Comparison of ENCODE assay signal across 7 mouse cellular contexts in the genomic region with DNA sequence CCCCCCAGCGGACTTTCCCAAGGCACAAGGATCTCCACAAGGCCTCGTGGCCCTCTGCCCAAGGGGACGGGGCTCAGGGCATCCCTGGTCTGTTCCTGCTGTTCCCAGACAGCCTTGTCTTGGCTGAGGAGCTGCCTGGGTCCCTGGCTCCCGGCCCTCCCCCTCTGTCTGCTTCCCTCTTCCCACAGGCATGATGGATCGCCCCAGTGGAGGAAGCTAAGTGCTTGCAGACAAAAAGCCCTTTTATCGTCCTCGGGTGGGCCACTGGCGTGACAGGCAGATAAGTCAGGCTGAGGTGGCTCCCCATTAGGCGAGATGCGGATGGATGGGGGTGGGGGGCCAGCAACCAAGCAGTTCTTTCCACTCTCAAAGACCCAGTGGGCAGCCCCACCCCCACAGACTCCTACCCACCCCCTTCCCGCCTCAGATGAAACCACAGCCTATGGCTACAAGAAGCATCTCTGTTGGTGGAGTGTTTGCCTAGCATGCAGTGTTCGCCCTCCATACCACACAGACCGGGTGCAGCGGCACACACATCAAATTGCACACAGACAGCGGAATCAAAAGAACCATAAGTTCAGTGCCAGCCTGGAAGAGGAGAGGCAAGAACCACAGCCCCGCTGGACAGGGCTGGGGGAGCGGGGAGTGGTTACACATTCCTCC. TPM values are rescaled to one million over a fixed set of nuclear protein-coding genes. Genes with fewer than 3 reads are reported as not detected.
A peak's percentile ranks its signal among the peaks of the same experiment; 100 is the strongest.
DNase-seq lines count a peak whose midpoint lies in the region; ATAC-seq and TF ChIP-seq lines count a peak whose summit lies in the region.

No protein-coding gene starts in this region.

- 61% methylated on average over 17 of the region's 17 CpGs for WGBS in thymus, adult 2 months
- WGBS in embryonic facial prominence, embryonic 13.5 days: 12% methylated on average over 17 of the region's 17 CpGs
- WGBS in intestine, embryonic 16.5 days: 22% methylated on average over 17 of the region's 17 CpGs
- 33% methylated on average over 17 of the region's 17 CpGs for WGBS in midbrain, embryonic 10.5 days

- ATAC-seq in embryonic facial prominence, embryonic 13.5 days (ENCODE audit: insufficient number of reproducible peaks, insufficient read depth, low FRiP score, low TSS enrichment, low read depth): peak; percentile 30; the same call in 1 of the 2 replicates
- peak; percentile 51 for ATAC-seq in intestine, embryonic 16.5 days

- TF ChIP-seq POLR2A in thymus, adult 2 months (IDR thresholded peaks at IDR 0.05; ENCODE audit: control insufficient read depth, extremely low read depth, insufficient read depth, low read length, poor library complexity): no peak

- no peak overlapping the region for H3K27ac ChIP-seq in thymus, adult 2 months (ENCODE audit: control insufficient read depth, insufficient read depth, low read length)
- peak overlapping the region; percentile 92 for H3K27ac ChIP-seq in embryonic facial prominence, embryonic 13.5 days
- H3K27ac ChIP-seq in intestine, embryonic 16.5 days (ENCODE audit: low read length): peak overlapping the region; percentile 53
- H3K27ac ChIP-seq in midbrain, embryonic 10.5 days (replicated peaks): peak overlapping the region; percentile 85

- H3K4me1 ChIP-seq in thymus, adult 2 months (replicated peaks; ENCODE audit: control insufficient read depth, insufficient read depth, low read length): peaks cover 45% of the 10 kb centered on the region
- H3K4me1 ChIP-seq in embryonic facial prominence, embryonic 13.5 days: peaks cover 91% of the 10 kb centered on the region
- H3K4me1 ChIP-seq in intestine, embryonic 16.5 days (ENCODE audit: control insufficient read depth, insufficient read depth, low read length): peaks cover 72% of the 10 kb centered on the region
- H3K4me1 ChIP-seq in midbrain, embryonic 10.5 days: peaks cover 93% of the 10 kb centered on the region

- peak; percentile 42 for DNase-seq in thymus, postnatal 14 days
- DNase-seq in thymus, adult 2 months: no peak
- peak; percentile 48 for DNase-seq in midbrain, embryonic 10.5 days (ENCODE audit: low spot score)
- DNase-seq in frontal cortex, adult 2 months (ENCODE audit: extremely low spot score in 1 of 2, low spot score in 1 of 2): no peak
- DNase-seq in urinary bladder, adult 2 months (ENCODE audit: low spot score): no peak

- H3K4me3 ChIP-seq in thymus, adult 2 months (ENCODE audit: control insufficient read depth, insufficient read depth, low read length): no peak overlapping the region
- peak overlapping the region; percentile 4; the same call in 1 of the 2 replicates for H3K4me3 ChIP-seq in embryonic facial prominence, embryonic 13.5 days
- no peak overlapping the region for H3K4me3 ChIP-seq in intestine, embryonic 16.5 days (ENCODE audit: low read length)
- peak overlapping the region; percentile 28; the same call in 1 of the 2 replicates for H3K4me3 ChIP-seq in midbrain, embryonic 10.5 days

- H3K9ac ChIP-seq in embryonic facial prominence, embryonic 13.5 days: peak overlapping the region; percentile 65
- peak overlapping the region; percentile 5; the same call in 1 of the 2 replicates for H3K9ac ChIP-seq in intestine, embryonic 16.5 days (ENCODE audit: low read depth, low read length)

- no peaks in the 10 kb centered on the region for H3K36me3 ChIP-seq in thymus, adult 2 months (ENCODE audit: control insufficient read depth, insufficient read depth, low read length)
- H3K36me3 ChIP-seq in embryonic facial prominence, embryonic 13.5 days: peaks cover 4% of the 10 kb centered on the region; the same call in 1 of the 2 replicates
- no peaks in the 10 kb centered on the region for H3K36me3 ChIP-seq in intestine, embryonic 16.5 days (ENCODE audit: control insufficient read depth, insufficient read depth, low read length)
- peaks cover 8% of the 10 kb centered on the region for H3K36me3 ChIP-seq in midbrain, embryonic 10.5 days

- H3K27me3 ChIP-seq in thymus, adult 2 months (ENCODE audit: control insufficient read depth, insufficient read depth, low read length): no peaks in the 10 kb centered on the region
- H3K27me3 ChIP-seq in embryonic facial prominence, embryonic 13.5 days: no peaks in the 10 kb centered on the region
- no peaks in the 10 kb centered on the region for H3K27me3 ChIP-seq in intestine, embryonic 16.5 days (replicated peaks; ENCODE audit: control insufficient read depth, insufficient read depth, low read length)
- H3K27me3 ChIP-seq in midbrain, embryonic 10.5 days (ENCODE audit: low read depth, poor library complexity, severe bottlenecking): no peaks in the 10 kb centered on the region

- peak overlapping the region; percentile 41 for H3K4me2 ChIP-seq in embryonic facial prominence, embryonic 13.5 days
- no peak overlapping the region for H3K4me2 ChIP-seq in intestine, embryonic 16.5 days (ENCODE audit: low read depth, low read length)

- TF ChIP-seq CTCF in thymus, adult 2 months (IDR thresholded peaks at IDR 0.05; ENCODE audit: borderline replicate concordance, control insufficient read depth, extremely low read depth, insufficient read depth, low read length, poor library complexity): no peak

- H3K9me3 ChIP-seq in embryonic facial prominence, embryonic 13.5 days: no peaks in the 10 kb centered on the region
- H3K9me3 ChIP-seq in intestine, embryonic 16.5 days (ENCODE audit: control insufficient read depth, low read length): no peaks in the 10 kb centered on the region
- no peaks in the 10 kb centered on the region for H3K9me3 ChIP-seq in midbrain, embryonic 10.5 days (replicated peaks)

RNA-seq across cellular contexts. Expression of gene Ncor2, which starts 27.0 kb away (rescaled TPM):
- 75.8 and 98.4 TPM in 2 replicates for polyA plus RNA-seq in thymus, adult 2 months (2012; rRNA removed)
- 35.1 and 36.2 TPM in 2 replicates for polyA plus RNA-seq in embryonic facial prominence, embryonic 13.5 days (2015; fragmentation: Nextera tagmentation; extraction: Ambion mirVana)
- polyA plus RNA-seq in intestine, embryonic 16.5 days (2015; fragmentation: Nextera tagmentation; extraction: Ambion mirVana): 13.1 and 14.4 TPM in 2 replicates
- 16.2 and 19.1 TPM in 2 replicates for polyA plus RNA-seq in midbrain, embryonic 10.5 days (2016; fragmentation: Nextera tagmentation; extraction: Ambion mirVana)
- polyA plus RNA-seq in frontal cortex, adult 2 months (2012; rRNA removed): 115 and 145 TPM in 2 replicates
- polyA plus RNA-seq in urinary bladder, adult 2 months (2012; rRNA removed): 24.5 and 61.9 TPM in 2 replicates

Comparison
In these comparisons a context has a peak if more than half of its experiments do, and no peak if none do; other contexts are left out.
1. DNase-seq: peak in thymus, postnatal 14 days (single experiment) and midbrain, embryonic 10.5 days (single experiment); none in thymus, adult 2 months (single experiment), frontal cortex, adult 2 months (0 of 2) and urinary bladder, adult 2 months (single experiment).
2. H3K4me3 ChIP-seq: peak in embryonic facial prominence, embryonic 13.5 days (single experiment) and midbrain, embryonic 10.5 days (single experiment); none in thymus, adult 2 months (single experiment) and intestine, embryonic 16.5 days (single experiment).